In genomic region chr4:80941978-80942377, GRCm38 (mm10) we compare ENCODE assay signal across 25 mouse cellular contexts. TPM values are rescaled to one million over a fixed set of nuclear protein-coding genes. Genes with fewer than 3 reads are reported as not detected.
A peak's percentile ranks its signal among the peaks of the same experiment; 100 is the strongest.
DNase-seq lines count a peak whose midpoint lies in the region; ATAC-seq and TF ChIP-seq lines count a peak whose summit lies in the region.
"Had no signal": no experiment of that assay in that cellular context is flagged by ENCODE, and none has a peak within 500 bp of the region (broad histone marks: within the 10 kb centered on the region; RNA-seq: fewer than 3 reads in every experiment).

No protein-coding gene starts in this region.

- in situ Hi-C loops in ES-E14 (cut with MboI; ENCODE audit: low sequenced_read_pairs in 2 of 2, unreplicated experiment in 2 of 2) = no loop called here

- no peaks in the 10 kb centered on the region for H3K9me3 ChIP-seq in liver, embryonic 11.5 days (ENCODE audit: control insufficient read depth, low read length)
- H3K9me3 ChIP-seq in ES-E14 (ENCODE audit: control insufficient read depth, insufficient read depth, low read depth, low read length) = no peaks in the 10 kb centered on the region
- no peaks in the 10 kb centered on the region for H3K9me3 ChIP-seq in intestine, embryonic 16.5 days (ENCODE audit: control insufficient read depth, low read length)
- no peaks in the 10 kb centered on the region for H3K9me3 ChIP-seq in hindbrain, embryonic 13.5 days
- H3K9me3 ChIP-seq: embryonic facial prominence, embryonic 15.5 days; forebrain, embryonic 15.5 days; heart, embryonic 10.5 days; hindbrain, embryonic 12.5 days had no signal

- no peak overlapping the region for H3K4me2 ChIP-seq in liver, embryonic 11.5 days
- no peak overlapping the region for H3K4me2 ChIP-seq in intestine, embryonic 16.5 days (ENCODE audit: low read depth, low read length)
- no peak overlapping the region for H3K4me2 ChIP-seq in hindbrain, embryonic 13.5 days
- H3K4me2 ChIP-seq: embryonic facial prominence, embryonic 15.5 days; forebrain, embryonic 15.5 days; hindbrain, embryonic 12.5 days had no signal

- peaks cover 4% of the 10 kb centered on the region for H3K36me3 ChIP-seq in liver, adult 2 months (ENCODE audit: control insufficient read depth, insufficient read depth, low read length)
- no peaks in the 10 kb centered on the region for H3K36me3 ChIP-seq in liver, embryonic 11.5 days (ENCODE audit: control insufficient read depth, insufficient read depth, low read length)
- no peaks in the 10 kb centered on the region for H3K36me3 ChIP-seq in ES-E14 (ENCODE audit: control insufficient read depth, insufficient read depth, low read length, poor library complexity, severe bottlenecking)
- no peaks in the 10 kb centered on the region for H3K36me3 ChIP-seq in intestine, embryonic 16.5 days (ENCODE audit: control insufficient read depth, insufficient read depth, low read length)
- no peaks in the 10 kb centered on the region for H3K36me3 ChIP-seq in hindbrain, embryonic 13.5 days
- H3K36me3 ChIP-seq: embryonic facial prominence, embryonic 15.5 days; forebrain, embryonic 15.5 days; heart, embryonic 10.5 days; hindbrain, embryonic 12.5 days had no signal

- H3K4me1 ChIP-seq in liver, adult 2 months (ENCODE audit: control insufficient read depth, insufficient read depth, low read length) = peaks cover 26% of the 10 kb centered on the region
- H3K4me1 ChIP-seq in liver, embryonic 11.5 days (replicated peaks; ENCODE audit: control insufficient read depth, insufficient read depth, low read length) = no peaks in the 10 kb centered on the region
- no peaks in the 10 kb centered on the region for H3K4me1 ChIP-seq in ES-E14 (ENCODE audit: control insufficient read depth in 2 of 2, insufficient read depth in 2 of 2, low read length in 2 of 2, poor library complexity in 1 of 2)
- H3K4me1 ChIP-seq in intestine, embryonic 16.5 days (ENCODE audit: control insufficient read depth, insufficient read depth, low read length) = 0 out of 2 replicates have a peak, but pooled peaks cover 3% of the 10 kb centered on the region
- 0 out of 2 replicates have a peak, but pooled peaks cover 4% of the 10 kb centered on the region for H3K4me1 ChIP-seq in hindbrain, embryonic 13.5 days (replicated peaks)
- H3K4me1 ChIP-seq: embryonic facial prominence, embryonic 15.5 days; forebrain, embryonic 15.5 days; heart, embryonic 10.5 days; hindbrain, embryonic 12.5 days had no signal

- TF ChIP-seq POLR2A in liver, adult 2 months (IDR thresholded peaks at IDR 0.05; ENCODE audit: extremely low read depth, insufficient read depth, low read length) = no peak

- no peaks in the 10 kb centered on the region for H3K27me3 ChIP-seq in liver, adult 2 months (ENCODE audit: control insufficient read depth, insufficient read depth, low read length)
- H3K27me3 ChIP-seq in liver, embryonic 11.5 days (replicated peaks; ENCODE audit: control insufficient read depth, insufficient read depth, low read length) = no peaks in the 10 kb centered on the region
- no peaks in the 10 kb centered on the region for H3K27me3 ChIP-seq in intestine, embryonic 16.5 days (replicated peaks; ENCODE audit: control insufficient read depth, insufficient read depth, low read length)
- no peaks in the 10 kb centered on the region for H3K27me3 ChIP-seq in hindbrain, embryonic 13.5 days
- H3K27me3 ChIP-seq: embryonic facial prominence, embryonic 15.5 days; forebrain, embryonic 15.5 days; hindbrain, embryonic 12.5 days had no signal

- WGBS in liver, adult 2 months = 41% methylated on average over 3 of the region's 3 CpGs
- WGBS in liver, embryonic 11.5 days = 80% methylated on average over 3 of the region's 3 CpGs
- WGBS in intestine, embryonic 16.5 days = 80% methylated on average over 3 of the region's 3 CpGs
- 88% methylated on average over 3 of the region's 3 CpGs for WGBS in hindbrain, embryonic 13.5 days

- H3K4me3 ChIP-seq in liver, adult 2 months (ENCODE audit: insufficient read depth, low read depth, low read length) = no peak overlapping the region
- no peak overlapping the region for H3K4me3 ChIP-seq in liver, embryonic 11.5 days (ENCODE audit: low read depth, low read length)
- no peak overlapping the region for H3K4me3 ChIP-seq in ES-E14 (ENCODE audit: insufficient read depth in 1 of 2, low read depth in 1 of 2, low read length in 2 of 2, poor library complexity in 1 of 2, severe bottlenecking in 1 of 2)
- no peak overlapping the region for H3K4me3 ChIP-seq in intestine, embryonic 16.5 days (ENCODE audit: low read length)
- no peak overlapping the region for H3K4me3 ChIP-seq in hindbrain, embryonic 13.5 days
- H3K4me3 ChIP-seq: embryonic facial prominence, embryonic 15.5 days; erythroblast, embryonic 14.5 days; forebrain, embryonic 15.5 days; heart, embryonic 10.5 days; hindbrain, embryonic 12.5 days had no signal

- TF ChIP-seq CTCF in liver, adult 2 months (IDR thresholded peaks at IDR 0.05; ENCODE audit: low read depth, low read length) = no peak

- 0 out of 2 replicates have a peak overlapping the region, but pooled peaks have one; percentile 16 for H3K27ac ChIP-seq in liver, adult 2 months (replicated peaks; ENCODE audit: insufficient read depth, low read depth, low read length)
- H3K27ac ChIP-seq in liver, embryonic 11.5 days (ENCODE audit: low read depth, low read length) = no peak overlapping the region
- H3K27ac ChIP-seq in ES-E14 (ENCODE audit: insufficient read depth, low read depth, low read length, poor library complexity, severe bottlenecking) = no peak overlapping the region
- no peak overlapping the region for H3K27ac ChIP-seq in intestine, embryonic 16.5 days (ENCODE audit: low read length)
- no peak overlapping the region for H3K27ac ChIP-seq in hindbrain, embryonic 13.5 days
- H3K27ac ChIP-seq: embryonic facial prominence, embryonic 15.5 days; forebrain, embryonic 15.5 days; heart, embryonic 10.5 days; hindbrain, embryonic 12.5 days; hindbrain, postnatal 0 days had no signal

- no peak overlapping the region for H3K9ac ChIP-seq in liver, adult 2 months (ENCODE audit: low read depth, low read length)
- no peak overlapping the region for H3K9ac ChIP-seq in liver, embryonic 11.5 days (ENCODE audit: low read depth, low read length)
- H3K9ac ChIP-seq in ES-E14 (ENCODE audit: insufficient read depth, low read depth, low read length, poor library complexity, severe bottlenecking) = no peak overlapping the region
- H3K9ac ChIP-seq in intestine, embryonic 16.5 days (ENCODE audit: low read depth, low read length) = no peak overlapping the region
- no peak overlapping the region for H3K9ac ChIP-seq in hindbrain, embryonic 13.5 days
- H3K9ac ChIP-seq: embryonic facial prominence, embryonic 15.5 days; forebrain, embryonic 15.5 days; hindbrain, embryonic 12.5 days had no signal

- peak; percentile 83 for DNase-seq in liver, adult 2 months (ENCODE audit: extremely low read depth, low read depth, low spot score)
- no peak for DNase-seq in liver, embryonic 11.5 days (ENCODE audit: low spot score)
- DNase-seq in 3134 (ENCODE audit: extremely low read depth, insufficient read length, low spot score) = peak; percentile 32
- DNase-seq in ES-E14 (ENCODE audit: low read depth, low spot score) = peak; percentile 7
- no peak for DNase-seq in kidney, adult 8-10 months
- no peak for DNase-seq in frontal cortex, adult 2 months (ENCODE audit: extremely low spot score in 1 of 2, low spot score in 1 of 2)
- DNase-seq: adrenal gland, adult 8-10 months; adrenal gland, postnatal 36 days; B cell, adult 2 months; cerebellum, adult 2 months; cerebellum, postnatal 10 days; gastrocnemius, postnatal 10 days; heart, adult 18-20 months; heart, postnatal 10 days; heart, postnatal 4 days had no signal

- ATAC-seq in liver, embryonic 11.5 days (replicated peaks; ENCODE audit: low FRiP score) = no peak
- ATAC-seq in intestine, embryonic 16.5 days = peak; percentile 58; the same call in 1 of the 2 replicates
- no peak for ATAC-seq in hindbrain, embryonic 13.5 days (ENCODE audit: low FRiP score)
- ATAC-seq: CD4-positive, CD25-positive, alpha-beta regulatory T cell, adult 4 months; forebrain, embryonic 15.5 days; hindbrain, postnatal 0 days had no signal

- H3K79me2 ChIP-seq in liver, adult 2 months (ENCODE audit: control insufficient read depth, insufficient read depth, low read length) = peaks cover 26% of the 10 kb centered on the region; the same call in 1 of the 2 replicates

TF ChIP-seq in ES-E14, 5 proteins besides CTCF, POLR2A, EP300 and RAD21:
- TF ChIP-seq ZC3H11A (IDR thresholded peaks at IDR 0.05; ENCODE audit: borderline replicate concordance, low read depth, low read length) = no peak
- TF ChIP-seq HCFC1 (IDR thresholded peaks at IDR 0.05; ENCODE audit: borderline replicate concordance, insufficient read depth, low read length) = no peak
- no peak for TF ChIP-seq ZNF384 (IDR thresholded peaks at IDR 0.05; ENCODE audit: low read depth, low read length)
- no peak for TF ChIP-seq CHD2 (IDR thresholded peaks at IDR 0.05; ENCODE audit: low read depth, low read length)
- TF ChIP-seq MAFK (IDR thresholded peaks at IDR 0.05; ENCODE audit: insufficient read depth, low read depth, low read length) = no peak
TF ChIP-seq in ES-E14: peak in this region for 0.

RNA-seq across cellular contexts. Expression of gene Lurap1l, which starts 31.5 kb away (rescaled TPM):
- total RNA-seq in liver, adult 2 months (2014; rRNA removed) = 43.5 and 43.8 TPM in 2 replicates
- polyA plus RNA-seq in liver, adult 2 months (2012; rRNA removed) = 15.0 and 15.3 TPM in 2 replicates
- polyA plus RNA-seq in liver, embryonic 11.5 days (2014; fragmentation: Nextera tagmentation; extraction: Ambion mirVana) = 3.8 and 3.9 TPM in 2 replicates
- 1.1 and 2.5 TPM in 2 replicates for total RNA-seq in ES-E14 (2012; rRNA removed)
- 19.5 and 22.4 TPM in 2 replicates for polyA plus RNA-seq in intestine, embryonic 16.5 days (2015; fragmentation: Nextera tagmentation; extraction: Ambion mirVana)
- polyA plus RNA-seq in hindbrain, embryonic 13.5 days (2015; fragmentation: Nextera tagmentation; extraction: Ambion mirVana) = 8.6 and 8.8 TPM in 2 replicates
- 8.8 and 9.5 TPM in 2 replicates for polyA plus RNA-seq in frontal cortex, adult 2 months (2012; rRNA removed)
- total RNA-seq: MEL had no signal
- polyA plus RNA-seq: CD4-positive, CD25-positive, alpha-beta regulatory T cell, adult 4 months had no signal

Comparison
In these comparisons a context has a peak if more than half of its experiments do, and no peak if none do; other contexts are left out.
1. DNase-seq: peak in liver, adult 2 months (single experiment), 3134 (single experiment) and ES-E14 (single experiment); none in liver, embryonic 11.5 days (single experiment), kidney, adult 8-10 months (0 of 2) and frontal cortex, adult 2 months (0 of 2).